Mouse (Mus musculus): ENCODE measurements at regions not wholly inside any gene's neighbourhood (a gene's known extent, or its start where the extent isn't known, plus 50 kb on each side); places are given as distances from the start of the nearest gene placed in this dataset.
"Not testable (repeated sequence)": the region's sequence is repeated elsewhere in the genome, so short reads cannot be mapped to it uniquely, and the experiment has no call there.

DNA sequence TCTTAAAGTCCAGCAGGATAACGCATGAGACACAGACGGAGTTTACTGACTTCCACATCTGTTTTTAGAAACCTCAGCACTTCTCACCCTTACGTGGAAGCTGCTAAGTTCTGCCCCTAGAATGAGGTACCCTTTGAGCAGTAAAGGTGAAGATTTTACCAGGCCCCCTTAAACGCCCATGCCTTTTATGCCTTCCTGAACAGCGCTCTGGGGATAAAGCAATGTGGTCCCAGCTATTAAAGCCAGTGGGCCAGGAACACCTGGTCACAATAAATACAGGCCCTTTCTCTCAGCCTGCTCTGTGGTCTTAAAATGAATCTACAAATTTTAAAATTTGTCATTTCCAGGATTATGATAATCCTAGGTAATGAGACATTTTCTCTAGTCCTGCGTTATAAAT, 57.9 kb downstream of the Llph start:
- WGBS = 80% methylated on average over 6 of the region's 6 CpGs
- H3K4me1 ChIP-seq = no peaks in the 10 kb centered on the region
- H3K27ac ChIP-seq (replicated peaks) = no peak overlapping the region
- ATAC-seq (ENCODE audit: low FRiP score, low read depth) = no peak
- no peak overlapping the region for H3K4me2 ChIP-seq (replicated peaks)
- H3K36me3 ChIP-seq = no peaks in the 10 kb centered on the region
- H3K27me3 ChIP-seq = no peaks in the 10 kb centered on the region
- no peaks in the 10 kb centered on the region for H3K9me3 ChIP-seq
- no peak overlapping the region for H3K4me3 ChIP-seq
- no peak overlapping the region for H3K9ac ChIP-seq (replicated peaks)

DNA sequence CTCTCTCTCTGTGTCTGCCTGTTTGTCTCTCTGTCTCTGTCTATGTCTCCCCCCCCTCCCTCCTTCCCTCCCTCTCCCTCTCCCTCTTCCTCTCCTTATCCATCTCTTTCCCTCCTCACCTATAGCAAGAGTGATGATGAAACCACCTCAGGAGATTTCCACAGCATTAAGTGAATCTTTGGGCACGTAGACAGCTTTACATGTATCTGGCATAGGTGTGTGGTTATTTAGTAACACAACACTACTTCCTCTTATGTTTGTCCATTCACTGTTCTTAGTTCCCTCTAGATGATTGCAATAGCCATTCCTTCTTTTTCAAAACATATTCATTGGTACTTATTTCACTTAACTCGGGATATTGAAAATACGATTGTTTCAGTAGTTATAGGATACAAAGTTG, 65.0 kb downstream of the Llph start:
- H3K9me3 ChIP-seq = no peaks in the 10 kb centered on the region
- no peak overlapping the region for H3K4me3 ChIP-seq
- no peak overlapping the region for H3K4me2 ChIP-seq (replicated peaks)
- no peaks in the 10 kb centered on the region for H3K27me3 ChIP-seq
- no peaks in the 10 kb centered on the region for H3K36me3 ChIP-seq
- no peak for ATAC-seq (ENCODE audit: low FRiP score, low read depth)
- 97% methylated on average over 3 of the region's 3 CpGs for WGBS
- no peak overlapping the region for H3K9ac ChIP-seq (replicated peaks)
- H3K27ac ChIP-seq (replicated peaks) = no peak overlapping the region
- H3K4me1 ChIP-seq = no peaks in the 10 kb centered on the region

DNA sequence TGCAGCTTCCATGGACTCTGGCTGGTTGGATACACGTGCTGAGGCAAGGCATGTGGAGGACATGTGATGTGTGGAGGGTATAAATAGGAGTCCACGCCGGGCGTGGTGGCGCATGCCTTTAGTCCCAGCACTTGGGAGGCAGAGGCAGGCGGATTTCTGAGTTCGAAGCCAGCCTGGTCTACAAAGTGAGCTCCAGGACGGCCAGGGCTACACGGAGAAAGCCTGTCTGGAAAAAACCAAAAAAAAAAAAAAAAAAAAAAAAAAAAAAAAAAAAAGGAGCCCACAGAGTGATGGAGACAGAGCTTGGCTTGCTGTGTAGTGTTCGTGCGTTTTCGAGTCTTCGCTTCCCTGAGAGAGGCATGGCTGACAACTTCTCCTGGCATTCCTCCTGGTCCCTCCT, 66.5 kb downstream of the Llph start:
- H3K4me3 ChIP-seq; H3K4me1 ChIP-seq; ATAC-seq (ENCODE audit: low FRiP score, low read depth); H3K4me2 ChIP-seq (replicated peaks); H3K36me3 ChIP-seq; H3K9me3 ChIP-seq; H3K27me3 ChIP-seq; H3K27ac ChIP-seq (replicated peaks); H3K9ac ChIP-seq (replicated peaks): not testable (repeated sequence)
- WGBS = 90% methylated on average over 13 of the region's 13 CpGs

DNA sequence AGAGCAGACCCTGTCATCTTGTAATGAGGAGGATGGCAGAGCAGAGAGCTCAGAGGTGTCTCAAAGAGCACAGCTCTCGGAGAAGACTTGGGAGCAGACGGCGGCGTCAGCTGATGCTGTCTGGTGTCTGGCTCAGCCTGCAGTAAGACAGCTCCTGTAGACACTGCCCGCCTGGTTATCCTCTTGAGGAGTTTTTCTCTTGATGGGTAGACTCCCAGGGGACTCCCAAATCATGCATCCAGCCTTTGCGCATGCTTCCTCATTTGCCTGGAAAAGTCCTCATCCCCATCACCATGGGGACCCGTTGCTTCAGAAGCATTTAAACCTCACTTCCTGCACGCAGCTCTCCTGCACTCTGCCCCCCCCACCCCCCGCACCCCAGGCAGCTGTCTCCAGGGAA, 67.6 kb downstream of the Llph start:
- no peak for ATAC-seq (ENCODE audit: low FRiP score, low read depth)
- Histone ChIP-seq H3K4me3 (no peak overlapping the region), H3K36me3 (no peaks in the 10 kb centered on the region), H3K9ac (replicated peaks) (no peak overlapping the region), H3K27me3 (0 out of 2 replicates have a peak, but pooled peaks cover 3% of the 10 kb centered on the region), H3K9me3 (no peaks in the 10 kb centered on the region), H3K4me1 (no peaks in the 10 kb centered on the region), H3K4me2 (replicated peaks) (0 out of 2 replicates have a peak overlapping the region, but pooled peaks have one; percentile 7), H3K27ac (replicated peaks) (no peak overlapping the region)
- 54% methylated on average over 9 of the region's 9 CpGs for WGBS

DNA sequence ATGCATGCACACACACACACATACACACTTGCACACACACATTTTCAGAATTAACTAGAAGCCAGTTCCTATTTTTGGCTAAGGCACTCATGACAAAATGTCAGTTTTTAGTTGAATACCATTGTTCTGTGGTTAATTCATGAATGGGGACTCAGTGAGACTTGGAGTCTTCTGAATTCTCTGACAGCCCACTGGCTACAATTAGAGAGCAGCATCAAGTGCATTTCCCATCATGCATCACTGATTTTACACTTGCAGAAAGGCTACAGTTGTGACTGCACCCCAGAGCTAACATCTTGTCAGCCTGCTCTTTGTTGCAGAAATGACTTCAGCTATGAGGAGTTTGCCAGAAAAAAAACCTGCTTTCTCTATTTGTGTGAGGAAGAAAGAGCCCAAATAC, 70.4 kb downstream of the Llph start:
- Histone ChIP-seq H3K4me3 (no peak overlapping the region), H3K27me3 (0 out of 2 replicates have a peak, but pooled peaks cover 3% of the 10 kb centered on the region), H3K9me3 (no peaks in the 10 kb centered on the region), H3K27ac (replicated peaks) (no peak overlapping the region), H3K9ac (replicated peaks) (no peak overlapping the region), H3K4me1 (no peaks in the 10 kb centered on the region), H3K36me3 (no peaks in the 10 kb centered on the region), H3K4me2 (replicated peaks) (no peak overlapping the region)
- no peak for ATAC-seq (ENCODE audit: low FRiP score, low read depth)

DNA sequence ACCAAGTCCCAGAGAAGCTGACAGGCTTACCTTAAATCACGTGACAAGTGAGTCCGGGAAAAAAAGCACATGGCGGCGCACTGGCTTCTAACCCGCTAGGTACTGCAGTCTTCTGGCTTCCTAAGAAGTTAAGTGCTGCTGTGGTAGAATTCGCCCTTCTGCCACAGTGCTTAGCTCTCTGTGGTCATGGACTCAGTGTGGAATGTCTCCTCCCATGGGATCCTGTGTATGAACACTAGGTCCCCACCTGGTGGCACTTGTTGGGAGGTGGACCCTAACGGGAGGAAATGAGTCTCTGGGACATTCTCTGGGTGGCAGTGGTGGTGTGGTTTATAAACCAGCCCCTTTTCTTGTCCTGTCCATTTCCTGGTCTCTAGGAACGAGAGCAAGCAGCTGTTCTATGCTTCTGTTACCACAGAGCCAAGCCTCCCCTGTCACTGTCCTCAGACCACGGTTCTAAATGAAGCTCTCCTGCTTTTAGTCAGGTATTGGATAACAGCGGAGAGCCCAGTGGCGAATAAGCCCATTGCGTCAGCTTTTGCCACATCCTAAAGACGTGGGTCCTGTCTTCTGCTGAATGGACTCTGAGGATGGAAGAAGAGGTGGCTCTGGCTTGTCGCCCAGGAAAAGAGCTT, 71.5 kb downstream of the Llph start:
- Histone ChIP-seq H3K9ac (replicated peaks) (no peak overlapping the region), H3K36me3 (no peaks in the 10 kb centered on the region), H3K4me1 (no peaks in the 10 kb centered on the region), H3K4me2 (replicated peaks) (no peak overlapping the region), H3K27ac (replicated peaks) (no peak overlapping the region), H3K4me3 (no peak overlapping the region), H3K9me3 (no peaks in the 10 kb centered on the region), H3K27me3 (0 out of 2 replicates have a peak, but pooled peaks cover 3% of the 10 kb centered on the region)
- no peak for ATAC-seq (ENCODE audit: low FRiP score, low read depth)
- 82% methylated on average over 14 of the region's 14 CpGs for WGBS

DNA sequence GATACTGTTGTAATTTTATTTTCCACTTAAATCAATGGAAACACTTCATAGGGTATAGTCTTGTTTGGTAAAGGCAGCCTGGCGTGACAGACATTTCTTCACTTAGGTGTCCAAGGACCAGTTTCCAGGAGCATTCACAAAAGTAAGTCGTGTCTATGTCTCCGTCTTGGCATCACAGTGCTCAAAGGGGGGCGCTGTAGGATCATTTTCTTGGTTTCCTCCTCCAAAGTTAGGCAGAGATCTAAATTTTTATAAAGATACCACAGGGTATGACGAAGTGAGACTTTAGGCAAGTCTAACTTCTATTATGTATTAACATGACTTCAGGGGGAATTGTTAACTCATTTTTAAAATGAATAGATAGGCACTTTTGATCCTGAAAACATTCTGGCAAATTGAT, 79.1 kb downstream of the Llph start:
- Histone ChIP-seq H3K27me3 (0 out of 2 replicates have a peak, but pooled peaks cover 5% of the 10 kb centered on the region), H3K36me3 (no peaks in the 10 kb centered on the region), H3K4me1 (0 out of 2 replicates have a peak, but pooled peaks cover 4% of the 10 kb centered on the region), H3K4me2 (replicated peaks) (no peak overlapping the region), H3K9me3 (no peaks in the 10 kb centered on the region), H3K9ac (replicated peaks) (no peak overlapping the region), H3K27ac (replicated peaks) (no peak overlapping the region), H3K4me3 (no peak overlapping the region)
- 40% methylated on average over 5 of the region's 5 CpGs for WGBS
- ATAC-seq (ENCODE audit: low FRiP score, low read depth) = no peak

DNA sequence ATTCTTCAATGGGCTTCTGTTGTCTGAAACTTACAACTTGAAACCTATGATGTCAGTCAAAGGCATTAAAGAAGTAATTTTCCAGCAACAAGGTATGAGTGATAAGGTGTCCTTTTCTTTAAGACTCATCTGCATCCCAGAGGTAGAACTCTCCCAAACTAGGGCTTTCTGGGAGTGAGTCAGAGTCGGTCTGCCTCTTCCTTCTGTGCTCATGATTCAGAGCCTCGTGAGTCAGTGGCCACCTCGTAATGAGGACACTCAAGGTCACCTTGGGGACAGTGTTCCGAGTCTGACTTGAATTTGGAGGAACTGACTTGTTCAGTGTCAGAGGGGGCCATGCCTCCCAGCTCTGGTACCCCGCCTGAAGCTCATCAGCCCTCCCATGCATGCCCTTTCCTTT, 81.8 kb downstream of the Llph start:
- no peak overlapping the region for H3K4me3 ChIP-seq
- 0 out of 2 replicates have a peak, but pooled peaks cover 5% of the 10 kb centered on the region for H3K27me3 ChIP-seq
- no peaks in the 10 kb centered on the region for H3K9me3 ChIP-seq
- ATAC-seq (ENCODE audit: low FRiP score, low read depth) = no peak
- H3K9ac ChIP-seq (replicated peaks) = no peak overlapping the region
- no peak overlapping the region for H3K4me2 ChIP-seq (replicated peaks)
- H3K36me3 ChIP-seq = no peaks in the 10 kb centered on the region
- no peak overlapping the region for H3K27ac ChIP-seq (replicated peaks)
- 81% methylated on average over 5 of the region's 5 CpGs for WGBS
- 0 out of 2 replicates have a peak, but pooled peaks cover 4% of the 10 kb centered on the region for H3K4me1 ChIP-seq

Data from midbrain, embryonic 12.5 days (tissue).